In the genomic region with DNA sequence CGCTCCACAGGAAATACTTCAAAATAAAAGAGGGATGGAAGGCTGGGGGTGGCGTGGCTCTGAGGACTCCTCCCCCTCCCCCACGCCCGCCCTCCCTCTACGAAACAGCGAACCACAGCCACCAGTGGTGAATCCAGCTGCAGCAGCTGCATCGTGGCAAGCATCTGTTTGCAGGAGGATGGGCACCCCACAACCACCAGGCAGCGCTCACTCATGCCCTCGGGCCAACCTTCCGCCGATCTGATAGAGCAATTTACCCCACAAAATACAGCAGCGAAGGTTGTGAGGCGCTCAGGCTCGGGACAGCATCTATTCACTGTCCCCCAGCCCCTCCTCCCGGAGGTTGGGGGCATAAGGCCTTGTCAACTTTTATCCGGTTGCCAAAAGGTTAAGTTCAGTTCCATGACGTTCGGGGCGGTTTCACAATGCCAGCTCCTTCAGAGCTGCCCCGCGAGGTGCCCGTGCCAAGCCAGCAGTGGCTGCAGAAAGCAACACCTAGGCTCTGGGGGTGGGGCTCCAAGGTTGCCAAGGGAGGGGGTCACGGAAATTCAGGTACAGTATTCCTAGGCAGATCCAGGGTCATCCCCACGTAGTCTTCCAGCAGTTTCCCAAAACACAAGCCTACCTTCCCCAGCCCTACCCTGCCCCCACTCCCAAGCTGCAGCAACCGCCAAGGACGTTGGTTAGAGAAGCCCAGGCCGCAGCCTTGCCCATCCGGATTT, we compare ENCODE assay signal across 8 mouse cellular contexts. TPM values are rescaled to one million over a fixed set of nuclear protein-coding genes. Genes with fewer than 3 reads are reported as not detected.
DNase-seq lines count a peak whose midpoint lies in the region; ATAC-seq lines count a peak whose summit lies in the region.

No protein-coding gene starts in this region.

- H3K9ac ChIP-seq in forebrain, embryonic 16.5 days (replicated peaks; ENCODE audit: low read depth, low read length) = peak overlapping the region; percentile 93
- peak overlapping the region; percentile 98 for H3K9ac ChIP-seq in intestine, embryonic 16.5 days (ENCODE audit: low read depth, low read length)
- H3K9ac ChIP-seq in midbrain, embryonic 14.5 days (replicated peaks; ENCODE audit: low read length) = peak overlapping the region; percentile 95

- H3K27me3 ChIP-seq in forebrain, embryonic 16.5 days (replicated peaks; ENCODE audit: control insufficient read depth, insufficient read depth, low read length) = peaks cover 24% of the 10 kb centered on the region
- peaks cover 12% of the 10 kb centered on the region for H3K27me3 ChIP-seq in intestine, embryonic 16.5 days (replicated peaks; ENCODE audit: control insufficient read depth, insufficient read depth, low read length)
- H3K27me3 ChIP-seq in midbrain, embryonic 14.5 days (ENCODE audit: control insufficient read depth, insufficient read depth, low read length) = peaks cover 45% of the 10 kb centered on the region

- peak overlapping the region; percentile 85 for H3K4me3 ChIP-seq in forebrain, embryonic 16.5 days (replicated peaks; ENCODE audit: low read length)
- peak overlapping the region; percentile 92 for H3K4me3 ChIP-seq in intestine, embryonic 16.5 days (ENCODE audit: low read length)
- peak overlapping the region; percentile 87 for H3K4me3 ChIP-seq in midbrain, embryonic 14.5 days (replicated peaks; ENCODE audit: low read depth, low read length)

- ATAC-seq in forebrain, embryonic 16.5 days = no peak
- ATAC-seq in intestine, embryonic 16.5 days = no peak
- ATAC-seq in midbrain, embryonic 14.5 days (ENCODE audit: low FRiP score, low TSS enrichment) = no peak

- H3K4me1 ChIP-seq in forebrain, embryonic 16.5 days (replicated peaks; ENCODE audit: control insufficient read depth, insufficient read depth, low read length) = peaks cover 66% of the 10 kb centered on the region
- H3K4me1 ChIP-seq in intestine, embryonic 16.5 days (ENCODE audit: control insufficient read depth, insufficient read depth, low read length) = peaks cover 80% of the 10 kb centered on the region
- peaks cover 64% of the 10 kb centered on the region for H3K4me1 ChIP-seq in midbrain, embryonic 14.5 days (ENCODE audit: control insufficient read depth, insufficient read depth, low read length)

- 3% methylated on average over 28 of the region's 28 CpGs for WGBS in forebrain, embryonic 16.5 days
- 15% methylated on average over 28 of the region's 28 CpGs for WGBS in intestine, embryonic 16.5 days
- WGBS in midbrain, embryonic 14.5 days = 2% methylated on average over 28 of the region's 28 CpGs

- H3K27ac ChIP-seq in forebrain, embryonic 16.5 days (ENCODE audit: low read length) = peak overlapping the region; percentile 99
- H3K27ac ChIP-seq in intestine, embryonic 16.5 days (ENCODE audit: low read length) = peak overlapping the region; percentile 98
- H3K27ac ChIP-seq in midbrain, embryonic 14.5 days (replicated peaks; ENCODE audit: low read depth, low read length) = peak overlapping the region; percentile 99; the same call in 1 of the 2 replicates

- no peaks in the 10 kb centered on the region for H3K36me3 ChIP-seq in forebrain, embryonic 16.5 days (ENCODE audit: control insufficient read depth, insufficient read depth)
- peaks cover 13% of the 10 kb centered on the region for H3K36me3 ChIP-seq in intestine, embryonic 16.5 days (ENCODE audit: control insufficient read depth, insufficient read depth, low read length)
- H3K36me3 ChIP-seq in midbrain, embryonic 14.5 days (ENCODE audit: control insufficient read depth, insufficient read depth, low read length) = peaks cover 28% of the 10 kb centered on the region

- peak overlapping the region; percentile 89 for H3K4me2 ChIP-seq in forebrain, embryonic 16.5 days (ENCODE audit: low read length)
- H3K4me2 ChIP-seq in intestine, embryonic 16.5 days (ENCODE audit: low read depth, low read length) = peak overlapping the region; percentile 86
- H3K4me2 ChIP-seq in midbrain, embryonic 14.5 days (ENCODE audit: low read length) = peak overlapping the region; percentile 99

- H3K9me3 ChIP-seq in forebrain, embryonic 16.5 days (ENCODE audit: control insufficient read depth, low read length) = no peaks in the 10 kb centered on the region
- H3K9me3 ChIP-seq in intestine, embryonic 16.5 days (ENCODE audit: control insufficient read depth, low read length) = no peaks in the 10 kb centered on the region
- H3K9me3 ChIP-seq in midbrain, embryonic 14.5 days (ENCODE audit: control insufficient read depth, low read length) = no peaks in the 10 kb centered on the region

- DNase-seq in ovary, postnatal 36 days (ENCODE audit: low spot score) = peak; percentile 67
- DNase-seq in ovary, postnatal 14 days (ENCODE audit: low spot score) = no peak
- DNase-seq in cerebellum, adult 18-20 months = peak; percentile 46 to 52
- peak; percentile 36 for DNase-seq in liver
- DNase-seq in midbrain, embryonic 14.5 days = peak; percentile 54
- DNase-seq in thymus, postnatal 0 days (ENCODE audit: low spot score) = peak; percentile 94

RNA-seq across cellular contexts. Expression of gene Cbx4, which starts 2.1 kb away (rescaled TPM):
- 18.1 and 18.5 TPM in 2 replicates for polyA plus RNA-seq in forebrain, embryonic 16.5 days (2015; fragmentation: Nextera tagmentation; extraction: Ambion mirVana)
- 9.3 and 10.0 TPM in 2 replicates for polyA plus RNA-seq in intestine, embryonic 16.5 days (2015; fragmentation: Nextera tagmentation; extraction: Ambion mirVana)
- polyA plus RNA-seq in midbrain, embryonic 14.5 days (2014; fragmentation: Nextera tagmentation; extraction: Ambion mirVana) = 19.0 and 19.3 TPM in 2 replicates
- 25.1 and 26.8 TPM in 2 replicates for polyA plus RNA-seq in thymus, postnatal 0 days (2015; fragmentation: Nextera tagmentation; extraction: Ambion mirVana)

RNA-seq across cellular contexts. Expression of gene Cbx8, which starts 43.1 kb away (rescaled TPM):
- 12.3 and 13.4 TPM in 2 replicates for polyA plus RNA-seq in forebrain, embryonic 16.5 days (2015; fragmentation: Nextera tagmentation; extraction: Ambion mirVana)
- 8.1 and 8.5 TPM in 2 replicates for polyA plus RNA-seq in intestine, embryonic 16.5 days (2015; fragmentation: Nextera tagmentation; extraction: Ambion mirVana)
- 11.5 and 12.4 TPM in 2 replicates for polyA plus RNA-seq in midbrain, embryonic 14.5 days (2014; fragmentation: Nextera tagmentation; extraction: Ambion mirVana)
- polyA plus RNA-seq in thymus, postnatal 0 days (2015; fragmentation: Nextera tagmentation; extraction: Ambion mirVana) = 10.7 and 12.3 TPM in 2 replicates
